Mouse (Mus musculus) frontal cortex, postnatal 25 days (tissue): ENCODE results near the gene 1110002E22Rik.

Experiments
- DNase-seq, 2 experiments: peaks; one replicate each; pipeline ENCODE4 v3.0.0; 2022; ENCODE audit warnings: low spot score in 2 of 2

The 1110002E22Rik gene

DNA sequence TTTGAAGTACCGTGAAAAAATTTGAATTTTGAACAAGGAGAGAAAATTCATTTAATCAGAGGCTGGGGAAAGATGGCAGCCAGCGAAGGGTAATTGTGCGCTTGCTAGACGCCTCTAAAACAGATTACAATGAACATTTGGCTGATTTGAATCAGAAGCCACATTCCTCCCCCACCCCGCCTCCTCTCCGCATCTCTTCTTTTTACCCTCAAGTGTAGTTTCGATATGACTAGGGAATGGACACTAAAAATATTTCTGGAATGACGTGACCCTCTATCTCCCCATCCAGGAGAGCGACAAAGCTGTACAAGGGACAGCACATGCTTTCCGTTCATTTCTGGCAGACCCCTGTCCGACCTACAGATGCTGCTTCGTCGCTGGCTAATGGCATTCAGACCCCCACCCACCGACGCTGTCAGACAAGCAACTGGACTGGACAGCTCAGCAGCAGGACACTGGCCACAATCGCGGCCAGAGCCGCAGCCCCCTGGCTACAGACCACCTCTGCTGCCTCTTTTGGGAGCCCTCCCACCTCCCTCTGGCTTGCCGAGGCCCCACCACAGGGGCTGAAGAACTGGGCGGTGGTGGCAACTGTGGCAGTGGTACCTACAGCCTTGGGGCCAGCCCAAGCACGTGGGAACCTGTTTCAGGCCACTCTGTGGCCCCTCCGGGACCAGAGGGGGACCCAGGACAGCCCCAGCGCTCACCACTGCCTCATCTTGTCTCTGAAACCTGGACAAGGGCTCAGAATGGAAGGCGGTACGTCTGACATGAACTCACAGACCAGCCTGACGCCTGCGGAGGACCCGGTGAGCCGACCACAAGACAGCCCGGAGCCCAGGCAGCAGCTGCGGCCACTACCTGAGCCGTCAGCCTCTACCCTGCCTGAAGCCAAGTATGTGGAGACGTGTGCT, at the start of gene 1110002E22Rik:
1110002E22Rik (plus strand) TSS at position 321 of the 914 bp plus-strand sequence.
- DNase-seq: no peak

DNA sequence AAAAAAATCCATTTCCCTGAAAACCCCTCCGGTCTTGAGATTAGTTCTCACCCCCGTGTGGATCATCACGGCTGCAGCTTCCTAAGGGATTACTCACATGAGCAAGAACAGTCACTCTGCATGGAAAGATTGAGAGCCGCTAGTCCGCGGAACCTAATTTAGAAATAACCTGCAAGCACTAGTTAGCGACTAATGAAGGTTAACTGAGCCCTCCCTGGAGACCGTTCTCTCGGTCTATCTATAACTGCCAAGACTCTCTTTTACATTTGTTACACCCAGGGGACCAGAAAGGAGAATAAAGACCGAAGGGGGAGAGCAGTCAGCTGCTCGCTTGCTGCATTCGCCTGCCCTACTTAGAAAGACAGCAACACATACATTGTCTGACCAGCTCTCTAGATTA, 48.0 kb upstream of the 1110002E22Rik start:
- DNase-seq: no peak

DNA sequence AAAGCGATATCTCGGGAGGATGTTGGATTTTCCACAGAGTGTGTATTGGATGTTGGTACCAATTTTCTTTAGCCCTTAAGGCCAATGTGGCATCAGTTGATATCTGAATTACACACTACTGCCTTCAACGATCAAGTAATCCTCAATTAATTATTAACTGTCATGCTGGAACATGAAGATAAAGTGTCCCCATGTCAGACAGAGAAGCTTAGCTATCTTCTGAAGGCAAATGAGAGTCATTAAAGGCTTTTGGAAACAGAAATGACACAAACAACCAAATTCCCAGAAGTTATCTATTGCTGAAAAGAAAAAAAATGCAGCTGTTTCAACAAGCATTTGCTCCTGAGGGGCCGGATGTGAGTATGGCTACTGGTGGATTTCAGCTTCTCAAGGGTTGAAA, 42.8 kb upstream of the 1110002E22Rik start:
- DNase-seq: no peak

DNA sequence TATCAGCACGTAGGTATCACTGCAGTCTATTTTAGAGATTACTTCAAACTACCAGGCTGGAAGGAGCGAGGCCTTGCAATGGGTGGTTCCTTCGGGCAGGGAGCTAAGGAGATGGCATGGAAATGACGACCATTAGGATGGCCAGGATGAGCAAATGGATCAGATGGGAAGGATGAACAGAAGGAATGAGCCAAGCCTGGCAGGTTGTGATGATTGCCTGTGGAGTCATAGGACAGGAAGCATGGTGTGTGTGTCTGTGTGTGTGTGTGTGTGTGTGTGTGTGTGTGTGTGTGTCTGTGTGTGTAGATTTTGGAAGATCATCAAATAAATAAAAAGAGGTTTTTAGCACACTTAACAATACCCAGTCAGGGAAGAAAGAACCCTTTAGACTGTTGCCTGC, 42.2 kb upstream of the 1110002E22Rik start:
- no peak for DNase-seq

DNA sequence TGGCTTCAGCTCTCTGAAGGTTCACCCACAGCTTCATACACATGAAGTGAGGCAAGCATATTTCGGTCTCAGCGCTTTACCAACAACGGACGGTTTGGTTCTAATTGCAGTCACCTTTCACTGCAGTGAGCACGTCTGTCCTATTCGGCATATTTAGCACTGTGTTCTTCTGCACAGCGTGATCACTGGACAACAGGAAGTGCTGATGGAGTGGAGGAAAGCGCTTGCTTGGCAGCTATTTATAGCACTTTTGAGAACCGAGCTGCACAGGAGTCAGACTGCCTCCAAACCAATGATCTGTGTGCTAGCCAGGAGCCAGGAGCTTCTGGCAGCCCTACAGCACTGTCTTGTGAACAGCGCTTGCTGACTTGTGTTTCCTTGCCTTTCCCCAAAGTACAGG, 38.6 kb upstream of the 1110002E22Rik start:
- DNase-seq: no peak

DNA sequence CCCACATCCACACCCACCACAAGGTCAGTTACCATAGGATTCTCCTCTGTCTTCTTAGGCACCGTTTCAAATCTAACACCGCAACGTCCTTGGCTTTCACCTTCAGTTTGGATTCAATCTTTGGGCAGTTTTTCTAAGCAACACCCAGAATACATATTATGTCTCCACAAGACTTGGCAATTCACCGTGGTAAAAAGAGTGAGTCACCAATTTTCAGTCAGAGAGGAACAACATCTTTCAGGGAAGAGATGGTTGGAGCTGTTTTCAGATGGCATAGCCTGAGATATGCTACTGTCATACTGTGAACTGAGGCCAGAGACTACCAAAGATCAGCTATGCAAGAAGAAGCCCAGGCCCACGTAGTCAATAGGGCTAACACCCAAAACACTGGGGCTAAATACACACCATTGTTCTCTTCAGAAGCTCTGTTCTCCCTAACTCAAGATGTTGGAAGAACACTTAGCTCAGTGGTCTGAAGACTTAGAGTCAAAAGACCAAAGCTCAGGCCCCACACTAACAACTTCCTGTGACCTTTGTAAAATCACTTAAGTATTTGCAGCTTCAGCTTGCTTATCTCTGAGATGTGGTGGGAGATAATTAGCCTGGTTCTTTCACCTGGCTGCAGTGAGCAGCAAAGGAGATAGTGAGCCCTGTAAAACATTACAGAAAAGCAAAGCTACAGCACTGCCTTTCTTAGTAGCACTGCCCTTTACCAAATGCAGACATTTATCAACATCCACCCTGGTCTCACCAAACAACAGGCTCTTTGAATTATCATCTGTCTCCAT, 37.1 kb upstream of the 1110002E22Rik start:
- no peak for DNase-seq

DNA sequence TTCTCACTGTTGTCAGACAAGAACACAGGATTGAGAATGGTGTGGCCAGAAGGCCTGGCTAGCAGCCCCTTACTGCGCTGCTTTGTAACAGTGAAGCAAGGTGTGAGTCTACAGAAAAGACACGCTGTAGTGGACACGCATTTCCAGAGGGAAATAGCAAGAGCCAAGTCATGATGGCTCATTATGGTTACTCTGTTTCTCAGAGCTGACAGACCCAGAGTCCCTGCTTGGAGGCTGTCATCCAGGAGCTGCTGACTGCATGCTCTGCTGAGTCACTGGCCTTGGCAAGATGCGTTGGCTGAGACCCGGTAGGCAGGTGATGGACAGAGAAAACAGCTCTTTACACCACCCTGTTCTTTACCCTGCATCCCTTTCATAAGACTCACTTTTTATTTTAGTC, 35.5 kb upstream of the 1110002E22Rik start:
- peak in 1 of 2 experiments; percentile 9 for DNase-seq

DNA sequence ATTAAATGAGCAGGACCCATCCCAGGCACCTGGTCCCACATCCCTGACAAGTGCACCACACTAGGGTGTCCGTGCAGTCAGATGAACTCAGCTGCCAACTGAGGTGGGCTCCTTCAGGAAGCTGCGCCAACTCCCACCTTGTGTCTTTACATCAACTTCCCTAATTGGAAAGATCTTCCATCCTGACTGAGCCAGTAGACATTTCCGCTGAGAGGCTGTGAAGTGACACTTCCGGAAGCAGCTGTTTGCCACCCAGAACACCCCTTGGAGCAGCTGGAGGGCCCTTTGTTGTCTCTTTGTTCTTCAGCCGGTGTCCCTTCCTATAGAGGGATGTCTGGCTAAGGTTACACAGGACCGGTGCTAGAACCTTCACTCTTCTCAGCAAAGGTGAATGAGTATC, 34.3 kb upstream of the 1110002E22Rik start:
- no peak for DNase-seq

DNA sequence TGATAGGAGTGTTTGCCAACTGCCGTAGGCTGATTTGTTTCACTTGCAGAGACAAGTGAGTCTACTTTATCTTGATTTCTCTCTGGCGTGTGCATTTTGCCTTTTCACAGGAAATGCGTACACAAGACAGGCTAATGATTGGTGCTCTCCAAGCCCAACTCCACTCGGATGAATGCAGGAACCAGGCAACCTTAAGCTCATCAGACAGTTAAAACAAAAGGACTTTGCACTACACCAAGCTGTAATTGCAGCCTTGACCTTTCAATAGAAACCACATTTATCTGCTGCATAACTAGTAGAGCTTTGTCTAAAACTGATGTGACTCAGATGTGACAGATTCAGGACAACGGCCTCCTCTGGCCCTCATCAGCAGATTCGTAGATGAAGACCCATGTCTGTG, 30.9 kb upstream of the 1110002E22Rik start:
- DNase-seq: no peak

DNA sequence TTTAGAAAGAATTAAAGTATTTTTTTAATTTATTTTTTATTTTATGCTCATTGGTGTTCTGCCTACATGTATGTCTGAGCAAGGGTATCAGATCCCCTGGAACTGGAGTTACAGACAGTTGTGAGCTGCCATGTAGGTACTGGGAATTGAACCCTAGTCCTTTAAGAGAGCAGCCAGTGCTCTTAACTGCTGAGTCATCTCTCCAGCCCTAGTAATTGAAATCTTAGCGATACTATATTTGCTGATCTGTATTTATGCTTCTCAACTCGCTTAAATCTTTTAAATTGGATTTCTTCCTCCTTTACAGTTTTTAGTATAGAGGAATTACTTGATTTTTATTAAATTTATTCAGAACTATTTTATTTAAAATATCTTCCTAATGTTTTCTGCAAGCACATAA, 23.9 kb upstream of the 1110002E22Rik start:
- DNase-seq: no peak

DNA sequence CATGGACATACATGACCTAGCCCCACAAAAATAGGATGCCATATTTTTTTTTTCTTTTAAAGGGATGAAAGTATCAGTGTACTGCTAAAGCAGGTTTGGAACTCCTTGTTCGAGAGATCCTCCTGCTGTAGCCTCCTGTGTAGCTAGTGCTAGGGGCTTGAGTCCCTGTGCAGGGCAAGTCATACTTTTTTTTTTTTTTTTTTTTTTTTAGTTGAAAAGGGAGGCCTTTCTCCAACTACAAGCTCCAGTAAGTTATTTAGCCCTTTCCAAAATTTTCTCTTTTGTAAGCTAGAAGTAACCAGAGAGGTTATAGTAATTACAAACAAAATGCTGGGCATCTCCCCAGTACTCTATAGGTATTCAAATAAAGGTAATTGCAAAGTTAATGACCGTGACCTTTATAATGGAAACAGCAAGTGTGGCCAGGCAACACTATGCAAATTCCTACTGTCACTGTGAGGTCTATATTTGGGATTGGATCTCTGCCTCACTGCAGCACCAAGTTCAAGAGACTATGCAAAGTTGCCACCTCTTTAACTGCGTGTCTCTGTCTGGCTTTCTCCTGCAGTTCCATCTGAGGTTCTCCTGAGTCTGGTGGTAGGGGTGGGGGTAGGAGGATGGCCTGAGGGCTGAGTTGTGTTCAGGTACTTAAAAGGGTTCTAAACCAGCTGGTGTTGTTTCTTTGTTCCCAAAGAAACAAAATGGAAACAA, 23.1 kb upstream of the 1110002E22Rik start:
- no peak for DNase-seq

DNA sequence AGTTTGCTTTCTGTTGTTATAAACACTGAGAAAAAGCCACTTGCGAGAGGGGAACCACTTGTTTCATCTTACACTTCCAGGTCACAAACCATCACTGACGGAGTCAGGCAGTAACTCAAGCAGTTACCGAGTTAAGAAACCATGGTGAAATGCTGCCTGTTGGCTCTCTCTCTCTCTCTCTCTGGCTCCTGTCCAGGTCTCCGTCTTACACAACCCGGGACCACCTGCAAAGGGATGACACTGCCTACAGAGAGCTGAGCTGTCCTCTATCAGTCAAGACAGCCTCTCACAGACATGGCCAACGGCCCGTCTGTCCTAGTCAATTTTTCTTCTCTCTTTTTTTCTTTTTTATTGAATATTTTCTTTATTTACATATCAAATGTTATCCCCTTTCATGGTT, 21.5 kb upstream of the 1110002E22Rik start:
- no peak for DNase-seq

DNA sequence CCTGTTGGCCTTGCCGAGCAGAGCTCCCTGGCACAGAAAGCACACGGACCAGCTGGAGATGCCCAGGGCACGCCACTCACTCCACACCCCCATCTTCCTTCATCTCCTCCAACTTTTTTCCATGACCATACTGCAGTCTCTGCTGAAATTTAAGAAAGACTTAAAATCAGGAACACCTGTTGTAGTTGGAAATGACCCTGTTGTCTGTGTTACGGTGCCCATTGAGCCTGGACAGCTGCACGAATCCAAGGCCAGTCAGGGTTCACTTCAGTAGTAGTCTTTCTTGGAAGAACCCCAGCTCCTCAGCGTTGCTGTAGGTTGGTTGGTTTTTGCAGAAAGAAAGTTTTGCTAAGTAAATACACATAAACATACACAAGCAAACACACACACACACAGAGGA, 15.3 kb upstream of the 1110002E22Rik start:
- DNase-seq: no peak

DNA sequence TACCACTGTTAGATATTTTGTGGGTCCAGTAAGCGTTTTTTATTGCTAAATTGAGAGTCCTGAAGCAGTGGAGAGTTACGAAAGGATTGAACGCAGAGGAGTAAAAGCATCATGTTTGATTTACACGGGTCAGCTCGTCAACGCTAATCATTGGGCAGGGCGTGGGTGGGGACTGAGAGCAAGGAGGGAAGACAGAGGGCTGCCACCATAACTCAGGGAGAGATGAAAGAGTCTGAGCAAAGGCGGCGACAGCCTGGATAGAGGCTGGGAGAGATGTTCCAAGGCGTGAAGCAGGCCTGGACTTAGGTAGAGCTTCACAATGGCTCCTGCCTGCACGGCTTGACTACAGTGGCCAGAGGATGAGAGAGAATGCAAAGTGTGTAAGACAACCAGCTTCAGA, 14.1 kb upstream of the 1110002E22Rik start:
- no peak for DNase-seq

DNA sequence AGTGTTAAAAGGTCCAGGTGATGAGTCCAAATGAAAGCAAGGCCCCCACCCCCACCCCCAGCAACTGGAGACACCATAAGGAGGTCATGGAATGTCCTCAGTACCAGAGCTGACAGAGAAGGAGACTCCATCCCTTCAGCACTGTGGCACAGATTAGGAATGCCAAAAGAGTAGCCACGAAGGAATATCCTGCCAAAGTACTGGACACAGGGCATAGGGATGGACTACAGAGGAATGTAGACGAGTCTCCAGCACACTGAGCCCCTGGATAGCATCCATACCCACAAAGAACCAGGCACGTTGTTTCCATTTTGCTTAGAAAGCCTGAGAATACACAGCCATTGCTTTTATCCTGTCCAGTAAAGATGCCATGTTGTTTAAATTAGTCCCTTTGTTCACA, 13.4 kb upstream of the 1110002E22Rik start:
- DNase-seq: no peak

DNA sequence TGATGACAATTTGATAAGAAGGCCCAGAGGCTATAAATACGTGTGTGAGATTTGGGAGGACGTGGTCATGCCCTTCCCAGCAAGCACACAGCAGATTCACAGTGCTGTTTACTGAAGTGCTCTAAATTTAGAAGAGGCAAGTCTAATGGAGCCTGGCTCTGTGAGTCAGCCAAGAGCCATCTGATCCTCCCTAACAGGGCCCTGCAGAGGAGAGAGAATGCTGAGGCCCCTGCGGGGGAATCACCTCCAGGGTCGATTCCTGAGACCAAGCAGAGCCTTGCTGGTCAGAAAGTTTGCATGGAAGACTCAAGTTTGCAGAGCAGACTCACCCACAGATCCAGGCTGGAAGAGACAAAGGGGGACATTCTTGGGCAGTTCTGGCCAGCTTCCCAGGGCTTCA, 10.9 kb upstream of the 1110002E22Rik start:
- no peak for DNase-seq

DNA sequence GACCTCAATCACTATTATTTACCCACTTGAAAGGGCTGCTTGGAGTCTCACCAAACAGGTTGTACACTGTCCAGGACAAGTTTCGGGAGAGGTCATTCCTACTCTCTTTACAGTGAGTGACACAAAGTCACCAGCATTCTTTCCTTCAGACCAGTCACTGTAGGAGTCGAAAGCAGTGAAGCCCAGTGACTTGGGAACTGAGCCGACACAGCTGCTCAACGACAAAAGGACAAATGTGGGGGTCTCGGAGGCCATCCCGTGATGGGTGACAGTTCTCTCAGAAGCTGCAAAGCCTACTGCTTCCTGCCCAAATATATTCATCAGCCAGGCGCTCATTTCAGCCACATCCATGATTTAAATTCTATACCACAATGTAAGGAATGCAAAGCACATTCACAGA, 7.9 kb upstream of the 1110002E22Rik start:
- DNase-seq: no peak

DNA sequence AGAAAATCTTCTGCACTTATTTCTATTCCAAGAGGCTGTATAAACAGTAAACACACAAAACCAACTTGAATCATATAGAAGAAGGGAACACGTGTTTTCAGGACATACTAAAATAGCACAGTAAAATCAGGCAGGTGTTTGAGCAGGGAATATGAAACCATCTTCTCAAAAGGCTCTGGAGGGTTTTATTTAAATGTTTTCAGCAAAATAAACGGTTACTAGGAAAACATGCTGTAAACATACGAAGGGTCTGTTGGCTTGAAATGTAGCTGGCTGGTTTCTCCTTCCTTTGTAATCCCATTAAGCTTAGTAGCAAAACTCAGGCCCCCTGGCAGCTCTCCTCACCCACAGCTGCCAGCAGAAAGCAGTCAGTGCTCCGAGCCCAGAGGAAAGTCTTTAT, 6.6 kb upstream of the 1110002E22Rik start:
- no peak for DNase-seq

DNA sequence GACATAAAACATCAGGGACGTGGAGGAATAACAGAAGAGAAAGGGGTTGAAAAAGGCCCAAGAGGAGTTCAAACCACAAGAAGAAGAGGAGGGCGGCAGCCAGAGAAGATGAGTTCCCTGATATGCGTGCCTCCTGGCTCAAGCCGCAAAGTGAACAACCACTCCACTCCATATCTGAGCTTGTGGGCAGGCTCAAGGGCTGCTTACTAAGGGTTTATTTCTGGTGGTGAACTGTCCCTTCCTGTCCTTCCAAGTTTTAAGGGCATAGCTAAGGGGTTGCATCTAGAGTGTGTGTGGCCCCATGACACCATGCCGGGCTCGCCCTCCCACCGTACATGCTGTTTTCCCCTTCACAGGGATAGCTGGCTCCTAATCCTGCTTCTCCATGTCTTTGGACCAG, 4.4 kb upstream of the 1110002E22Rik start:
- DNase-seq: no peak

DNA sequence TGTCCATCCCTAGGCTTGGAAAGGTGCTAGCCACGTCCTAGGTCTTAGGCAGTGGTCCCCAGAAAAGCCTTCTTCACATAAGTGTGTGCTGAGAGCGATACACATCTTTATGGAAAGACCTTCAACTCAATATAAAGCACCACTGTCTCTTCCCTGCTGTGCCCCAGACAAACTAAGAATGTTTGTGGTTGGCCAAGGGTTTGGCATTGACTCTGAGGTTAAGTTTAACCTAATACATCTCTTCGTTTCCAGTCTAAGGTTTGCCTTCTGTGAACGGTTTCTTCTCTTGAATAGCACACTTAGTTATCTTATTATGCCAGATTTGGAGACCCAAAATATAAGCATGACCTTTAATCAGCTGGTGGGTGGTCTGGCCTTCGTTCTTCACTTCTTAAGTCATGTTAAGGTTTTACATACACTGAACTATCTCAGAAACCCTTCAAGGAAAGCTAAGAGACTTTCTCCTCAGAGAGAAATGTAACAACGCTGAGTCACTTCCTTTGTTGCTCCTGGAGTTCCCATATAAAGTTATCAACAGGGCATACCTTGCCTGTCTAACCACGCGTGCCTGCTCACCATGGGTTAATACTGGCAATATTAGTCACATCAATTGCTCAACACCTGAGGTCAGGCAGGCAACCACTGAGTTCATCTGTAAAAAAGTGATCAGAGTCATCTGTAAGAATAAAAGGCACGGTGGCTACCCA, 3.5 kb upstream of the 1110002E22Rik start:
- no peak for DNase-seq

DNA sequence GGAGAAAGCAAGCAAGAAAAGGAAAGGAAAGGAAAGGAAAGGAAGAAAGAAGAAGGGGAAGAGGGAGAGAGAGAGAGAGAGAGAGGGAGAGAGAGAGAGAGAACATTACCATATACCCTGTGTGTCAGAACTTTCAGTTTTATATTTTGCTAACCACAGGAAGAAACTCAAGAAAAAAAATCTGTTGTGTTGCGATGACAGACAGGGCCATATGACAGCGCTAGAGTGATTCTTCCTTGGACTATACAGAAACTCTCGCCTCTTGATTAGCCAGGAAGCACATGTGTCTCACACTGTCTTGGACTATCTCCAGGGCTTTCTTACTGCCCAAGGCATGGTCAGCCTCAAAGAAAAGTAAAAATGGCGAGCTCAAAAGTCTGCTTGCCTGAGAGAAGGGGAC, 2.2 kb upstream of the 1110002E22Rik start:
- no peak for DNase-seq
